Mouse (Mus musculus) induced T-regulatory cell, adult 2 months (primary cell): ENCODE data around the gene Siglec1.
"Not testable (repeated sequence)": the region's sequence is repeated elsewhere in the genome, so short reads cannot be mapped to it uniquely, and the experiment has no call there.

Source experiments
- DNase-seq: peaks from one replicate; pipeline ENCODE4 v3.0.0-alpha.2; 2012; ENCODE audit warnings: low read depth

Gene Siglec1

GRCm38 (mm10) chr2:131086667-131087390, at the start of gene Siglec1:
TSS of gene Siglec1 (minus strand) at chr2:131086765.
- DNase-seq, result no peak

- DNase-seq, result no peak
Measured at GRCm38 (mm10) chr2:131135521-131136139, 49.1 kb upstream of the Siglec1 start.

- no peak for DNase-seq
Measured at GRCm38 (mm10) chr2:131134826-131135400, 48.3 kb upstream of the Siglec1 start.

- DNase-seq, result no peak
Measured at GRCm38 (mm10) chr2:131134381-131134780, 47.8 kb upstream of the Siglec1 start.

GRCm38 (mm10) chr2:131132930-131133547, 46.5 kb upstream of the Siglec1 start, which contains the start of gene Gm11037:
TSS of gene Gm11037 (plus strand) at chr2:131133497.
- DNase-seq, result no peak

- DNase-seq, result no peak
Measured at GRCm38 (mm10) chr2:131132111-131132888, 45.7 kb upstream of the Siglec1 start.

- DNase-seq, result no peak
Measured at GRCm38 (mm10) chr2:131130849-131131248, 44.3 kb upstream of the Siglec1 start.

GRCm38 (mm10) chr2:131129836-131130235, 43.3 kb upstream of the Siglec1 start:
- no peak for DNase-seq

GRCm38 (mm10) chr2:131128636-131129157, 42.1 kb upstream of the Siglec1 start:
- no peak for DNase-seq

GRCm38 (mm10) chr2:131128211-131128610, 41.6 kb upstream of the Siglec1 start:
- no peak for DNase-seq

- DNase-seq, result no peak
Measured at GRCm38 (mm10) chr2:131127161-131127730, 40.7 kb upstream of the Siglec1 start, which contains the start of gene Hspa12b. TSS of gene Hspa12b (plus strand) at chr2:131127280.

GRCm38 (mm10) chr2:131125964-131126815, 39.6 kb upstream of the Siglec1 start:
- DNase-seq, result no peak

- no peak for DNase-seq
Measured at GRCm38 (mm10) chr2:131125157-131125963, 38.8 kb upstream of the Siglec1 start.

- DNase-seq, result no peak
Measured at GRCm38 (mm10) chr2:131124166-131124565, 37.6 kb upstream of the Siglec1 start.

GRCm38 (mm10) chr2:131118968-131119574, 32.5 kb upstream of the Siglec1 start:
- no peak for DNase-seq

GRCm38 (mm10) chr2:131105989-131106388, 19.4 kb upstream of the Siglec1 start:
- no peak for DNase-seq

GRCm38 (mm10) chr2:131105061-131105460, 18.5 kb upstream of the Siglec1 start:
- not testable (repeated sequence) for DNase-seq

- DNase-seq, result no peak
Measured at GRCm38 (mm10) chr2:131104021-131104420, 17.5 kb upstream of the Siglec1 start.

- DNase-seq, result no peak
Measured at GRCm38 (mm10) chr2:131101530-131101929, 15.0 kb upstream of the Siglec1 start.
